Mouse (Mus musculus) G1E (cell line): Measurements from ENCODE around the gene Slfn9.

Source experiments
- CTCF ChIP-seq: IDR thresholded peaks from 2 replicates; pipeline ENCODE4 v1.5.1; 2012; ENCODE audit warnings: low read depth, low read length, inconsistent platforms, mixed read lengths
- GATA1 ChIP-seq: IDR thresholded peaks from 2 replicates; pipeline ENCODE4 v1.6.1; 2012; ENCODE audit warnings: borderline replicate concordance, low read length, inconsistent platforms, mixed read lengths
- GATA2 ChIP-seq: IDR thresholded peaks from 2 replicates; pipeline ENCODE4 v1.6.1; 2012; ENCODE audit warnings: low read depth, low read length, inconsistent platforms, borderline replicate concordance
- POLR2AphosphoS5 ChIP-seq: IDR thresholded peaks from 2 replicates; pipeline ENCODE4 v1.6.1; 2012; ENCODE audit warnings: low read depth, low read length, inconsistent platforms; ENCODE audit not compliant: insufficient replicate concordance
- TAL1 ChIP-seq: conservative IDR thresholded peaks from 2 replicates; pipeline ENCODE4 v1.6.1; 2012; ENCODE audit warnings: low read depth, low read length, inconsistent platforms, mixed read lengths

GRCm38 (mm10) chr11:83039796-83040195, 48.2 kb upstream of the Slfn9 start:
- no peak for TF ChIP-seq CTCF
- TF ChIP-seq GATA2: no peak
- TF ChIP-seq TAL1: no peak
- no peak for TF ChIP-seq POLR2AphosphoS5
- no peak for TF ChIP-seq GATA1
